Comparison of ENCODE assay signal across 23 mouse cellular contexts in the genomic region with DNA sequence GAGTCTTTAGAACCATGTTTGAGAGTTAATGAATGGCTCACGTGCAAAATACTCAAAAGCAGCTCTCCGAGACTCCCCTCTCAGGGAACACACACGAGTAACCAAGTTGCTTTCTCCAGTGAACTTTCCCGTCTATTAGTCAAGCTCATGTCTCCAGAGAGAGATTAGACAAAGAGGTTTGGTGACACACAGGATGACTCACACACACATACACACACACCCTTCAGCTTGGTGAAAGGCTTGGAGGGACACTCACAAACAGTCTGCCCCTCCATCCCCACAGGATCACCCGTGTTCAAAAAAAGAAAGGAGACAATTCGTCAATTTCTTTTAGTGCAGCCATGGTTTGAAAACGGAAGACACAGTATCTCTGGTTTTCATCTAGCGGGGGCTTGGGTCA. TPM values are rescaled to one million over a fixed set of nuclear protein-coding genes. Genes with fewer than 3 reads are reported as not detected.
DNase-seq lines count a peak whose midpoint lies in the region; ATAC-seq and TF ChIP-seq lines count a peak whose summit lies in the region.
"Had no signal": no experiment of that assay in that cellular context is flagged by ENCODE, and none has a peak within 500 bp of the region (broad histone marks: within the 10 kb centered on the region; RNA-seq: fewer than 3 reads in every experiment).

No protein-coding gene starts in this region.

- no peaks in the 10 kb centered on the region for H3K36me3 ChIP-seq in ES-E14 (ENCODE audit: control insufficient read depth, insufficient read depth, low read length, poor library complexity, severe bottlenecking)
- H3K36me3 ChIP-seq in stomach, embryonic 16.5 days (ENCODE audit: control insufficient read depth, insufficient read depth, low read length): no peaks in the 10 kb centered on the region
- H3K36me3 ChIP-seq: embryonic facial prominence, embryonic 10.5 days; heart, embryonic 10.5 days; heart, embryonic 15.5 days; intestine, embryonic 15.5 days had no signal

- ATAC-seq in stomach, embryonic 16.5 days (ENCODE audit: insufficient read depth, low FRiP score): no peak
- ATAC-seq: activated CD4-positive, CD25-positive, alpha-beta regulatory T cell, adult 4 months; forebrain, embryonic 13.5 days; forebrain, postnatal 0 days; intestine, embryonic 15.5 days; Patski had no signal

- peak overlapping the region; percentile 34; the same call in 1 of the 2 replicates for H3K27ac ChIP-seq in ES-E14 (ENCODE audit: insufficient read depth, low read depth, low read length, poor library complexity, severe bottlenecking)
- peak overlapping the region; percentile 92; the same call in 1 of the 2 replicates for H3K27ac ChIP-seq in stomach, embryonic 16.5 days (ENCODE audit: low read length)
- H3K27ac ChIP-seq: embryonic facial prominence, embryonic 10.5 days; forebrain, embryonic 13.5 days; heart, embryonic 10.5 days; heart, embryonic 15.5 days; hindbrain, embryonic 14.5 days; intestine, embryonic 15.5 days had no signal

- peak; percentile 57 for DNase-seq in adrenal gland, adult 2 months
- no peak for DNase-seq in adrenal gland, adult 18-20 months (ENCODE audit: low spot score in 2 of 2)
- DNase-seq in 3134 (ENCODE audit: extremely low read depth, insufficient read length, low spot score) (peak; percentile 60), ES-E14 (ENCODE audit: low read depth, low spot score) (no peak)
- DNase-seq in kidney, adult 9 months: no peak
- no peak for DNase-seq in left cerebral cortex, adult 9 months (ENCODE audit: low spot score in 2 of 2)
- DNase-seq: adrenal gland, adult 8-10 months; cerebellum, adult 2 months; cerebellum, postnatal 10 days; forebrain, postnatal 0 days; gastrocnemius, adult 2 months; gastrocnemius, postnatal 25 days; heart, postnatal 14 days had no signal

- H3K9me3 ChIP-seq in ES-E14 (ENCODE audit: control insufficient read depth, insufficient read depth, low read depth, low read length): no peaks in the 10 kb centered on the region
- no peaks in the 10 kb centered on the region for H3K9me3 ChIP-seq in stomach, embryonic 16.5 days (replicated peaks; ENCODE audit: control insufficient read depth, low read length)
- H3K9me3 ChIP-seq: embryonic facial prominence, embryonic 10.5 days; forebrain, embryonic 13.5 days; heart, embryonic 10.5 days; heart, embryonic 15.5 days; intestine, embryonic 15.5 days had no signal

- in situ Hi-C loops in ES-E14 (cut with MboI; ENCODE audit: low sequenced_read_pairs in 2 of 2, unreplicated experiment in 2 of 2): no loop called here

- H3K4me1 ChIP-seq in ES-E14 (ENCODE audit: control insufficient read depth in 2 of 2, insufficient read depth in 2 of 2, low read length in 2 of 2, poor library complexity in 1 of 2): peaks cover 17 to 33% of the 10 kb centered on the region in 2 experiments
- no peaks in the 10 kb centered on the region for H3K4me1 ChIP-seq in stomach, embryonic 16.5 days (ENCODE audit: control insufficient read depth, insufficient read depth, low read length)
- H3K4me1 ChIP-seq: forebrain, embryonic 13.5 days; heart, embryonic 15.5 days; intestine, embryonic 15.5 days had no signal

- no peak overlapping the region; a peak in 1 of 4 replicates for H3K4me3 ChIP-seq in ES-E14 (ENCODE audit: insufficient read depth in 1 of 2, low read depth in 1 of 2, low read length in 2 of 2, poor library complexity in 1 of 2, severe bottlenecking in 1 of 2)
- H3K4me3 ChIP-seq in stomach, embryonic 16.5 days (replicated peaks; ENCODE audit: low read length): no peak overlapping the region
- H3K4me3 ChIP-seq: embryonic facial prominence, embryonic 10.5 days; forebrain, embryonic 13.5 days; gastrocnemius, adult 2 months; heart, embryonic 10.5 days; heart, embryonic 15.5 days; intestine, embryonic 15.5 days had no signal

- no peak overlapping the region for H3K4me2 ChIP-seq in stomach, embryonic 16.5 days (ENCODE audit: low read depth, low read length)
- H3K4me2 ChIP-seq: forebrain, embryonic 13.5 days; heart, embryonic 15.5 days; hindbrain, embryonic 14.5 days; intestine, embryonic 15.5 days had no signal

- no peak overlapping the region for H3K9ac ChIP-seq in ES-E14 (ENCODE audit: insufficient read depth, low read depth, low read length, poor library complexity, severe bottlenecking)
- H3K9ac ChIP-seq in stomach, embryonic 16.5 days (ENCODE audit: low read length): no peak overlapping the region
- H3K9ac ChIP-seq: forebrain, embryonic 13.5 days; forebrain, postnatal 0 days; heart, embryonic 15.5 days; hindbrain, embryonic 14.5 days; intestine, embryonic 15.5 days had no signal

- no peaks in the 10 kb centered on the region for H3K27me3 ChIP-seq in stomach, embryonic 16.5 days (ENCODE audit: control insufficient read depth, insufficient read depth, low read length)
- H3K27me3 ChIP-seq: CH12.LX; forebrain, embryonic 13.5 days; heart, embryonic 15.5 days; intestine, embryonic 15.5 days; Patski had no signal

- 52% methylated on average over 8 of the region's 8 CpGs for WGBS in stomach, embryonic 16.5 days

TF ChIP-seq in ES-E14, 5 proteins besides CTCF, POLR2A, EP300 and RAD21:
- TF ChIP-seq HCFC1 (IDR thresholded peaks at IDR 0.05; ENCODE audit: borderline replicate concordance, insufficient read depth, low read length) (no peak), CHD2 (IDR thresholded peaks at IDR 0.05; ENCODE audit: low read depth, low read length) (no peak), ZNF384 (IDR thresholded peaks at IDR 0.05; ENCODE audit: low read depth, low read length) (no peak), ZC3H11A (IDR thresholded peaks at IDR 0.05; ENCODE audit: borderline replicate concordance, low read depth, low read length) (no peak), MAFK (IDR thresholded peaks at IDR 0.05; ENCODE audit: insufficient read depth, low read depth, low read length) (no peak)

RNA-seq across cellular contexts. Expression of a gene that starts 32.7 kb away (rescaled TPM):
- total RNA-seq in adrenal gland, adult 2 months (2021): 100 to 1,000 TPM; 103 to 154 TPM
- 17.3 and 25.4 TPM in 2 replicates for polyA plus RNA-seq in adrenal gland, adult 2 months (2012; rRNA removed)
- 100 to 1,000 TPM; 151 to 162 TPM for total RNA-seq in adrenal gland, adult 18-20 months (2021)
- 217 and 263 TPM in 2 replicates for total RNA-seq in ES-E14 (2012; rRNA removed)
- 34.3 and 35.9 TPM in 2 replicates for polyA plus RNA-seq in stomach, embryonic 16.5 days (2015; fragmentation: Nextera tagmentation; extraction: Ambion mirVana)

Comparison
In these comparisons a context has a peak if more than half of its experiments do, and no peak if none do; other contexts are left out.
1. DNase-seq: peak in adrenal gland, adult 2 months (single experiment) and 3134 (single experiment); none in adrenal gland, adult 18-20 months (0 of 2), ES-E14 (single experiment), kidney, adult 9 months (single experiment) and left cerebral cortex, adult 9 months (0 of 2).